Mouse (Mus musculus) bone marrow, adult 2 months (tissue): ENCODE results near the gene Ndnf.

Source experiments
- CTCF ChIP-seq: fragments of 200-500 bp; IDR thresholded peaks from 2 replicates; pipeline ENCODE4 v1.5.1; 2011; ENCODE audit warnings: low read length, control low read depth; ENCODE audit not compliant: control insufficient read depth, insufficient read depth
- POLR2A ChIP-seq: fragments of 200-500 bp; IDR thresholded peaks from 2 replicates; pipeline ENCODE4 v1.6.1; 2011; ENCODE audit warnings: low read depth, mild to moderate bottlenecking, control low read depth, low read length, borderline replicate concordance; ENCODE audit not compliant: control insufficient read depth

DNA sequence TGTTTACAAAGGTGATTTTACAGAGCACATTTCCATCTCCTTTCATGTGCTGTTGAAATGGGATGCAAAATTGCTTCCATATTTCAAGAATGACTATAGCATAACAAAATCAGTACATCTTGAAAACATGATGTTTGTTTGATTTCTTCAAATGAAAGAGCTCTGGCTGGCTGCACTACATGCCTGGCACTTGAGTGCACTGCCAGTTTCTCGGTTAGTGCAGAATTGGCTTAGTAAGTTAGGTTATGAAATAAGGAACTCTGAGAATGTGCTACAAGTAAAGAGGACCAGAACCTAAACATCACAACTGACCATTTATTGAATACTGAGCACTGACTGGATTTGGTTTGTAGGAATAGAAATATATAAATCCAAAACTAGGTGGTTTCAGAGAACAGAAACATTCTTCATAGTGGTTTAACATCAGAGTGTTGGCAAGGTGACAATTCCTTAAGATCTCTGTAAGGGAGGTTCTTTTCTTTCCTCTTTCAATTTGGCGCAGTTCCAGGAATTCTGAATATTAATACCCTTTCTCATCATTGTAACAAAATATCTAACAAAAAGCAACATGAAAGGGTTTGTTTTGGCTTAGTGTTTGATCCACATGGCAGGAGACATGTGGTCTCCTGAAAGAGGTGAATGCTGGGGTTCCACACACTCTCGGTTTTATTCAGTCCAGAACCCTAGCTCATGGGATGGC, 48.2 kb upstream of the Ndnf start:
- TF ChIP-seq CTCF: no peak
- no peak for TF ChIP-seq POLR2A
